Mouse (Mus musculus) ZHBTc4 (cell line): Measurements from ENCODE around the gene Cyb5r2.

Experiments
- DNase-seq: peaks from one replicate; pipeline ENCODE4 v3.0.0-alpha.2; 2011; ENCODE audit warnings: low read depth, low spot score

Gene Cyb5r2

GRCm38 (mm10) chr7:107722536-107722935, 35.3 kb downstream of the Cyb5r2 start:
- no peak for DNase-seq

- DNase-seq, result no peak
Observed at GRCm38 (mm10) chr7:107720771-107721170, 37.1 kb downstream of the Cyb5r2 start.

- no peak for DNase-seq
Observed at GRCm38 (mm10) chr7:107714067-107714466, 43.8 kb downstream of the Cyb5r2 start.

DNA sequence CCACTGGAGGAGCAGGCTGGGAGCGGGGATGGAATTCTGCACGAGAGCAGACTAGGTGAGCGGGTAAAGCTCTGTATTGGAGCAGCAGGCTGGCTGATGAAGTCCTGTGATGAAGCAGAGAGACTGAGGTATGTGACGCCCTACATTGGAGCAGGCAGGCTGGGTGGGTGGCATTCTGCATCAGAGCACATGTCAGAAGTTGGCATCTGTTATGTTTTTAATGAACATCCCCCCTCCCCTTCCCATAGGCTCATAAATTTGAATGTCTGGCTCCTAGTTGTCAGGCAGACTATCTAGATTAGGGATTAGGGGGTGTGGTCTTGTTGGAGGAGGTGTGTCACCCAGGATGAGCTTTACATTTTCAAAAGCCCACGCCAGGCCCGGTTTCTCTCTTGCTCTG, 45.1 kb downstream of the Cyb5r2 start:
- no peak for DNase-seq

DNA sequence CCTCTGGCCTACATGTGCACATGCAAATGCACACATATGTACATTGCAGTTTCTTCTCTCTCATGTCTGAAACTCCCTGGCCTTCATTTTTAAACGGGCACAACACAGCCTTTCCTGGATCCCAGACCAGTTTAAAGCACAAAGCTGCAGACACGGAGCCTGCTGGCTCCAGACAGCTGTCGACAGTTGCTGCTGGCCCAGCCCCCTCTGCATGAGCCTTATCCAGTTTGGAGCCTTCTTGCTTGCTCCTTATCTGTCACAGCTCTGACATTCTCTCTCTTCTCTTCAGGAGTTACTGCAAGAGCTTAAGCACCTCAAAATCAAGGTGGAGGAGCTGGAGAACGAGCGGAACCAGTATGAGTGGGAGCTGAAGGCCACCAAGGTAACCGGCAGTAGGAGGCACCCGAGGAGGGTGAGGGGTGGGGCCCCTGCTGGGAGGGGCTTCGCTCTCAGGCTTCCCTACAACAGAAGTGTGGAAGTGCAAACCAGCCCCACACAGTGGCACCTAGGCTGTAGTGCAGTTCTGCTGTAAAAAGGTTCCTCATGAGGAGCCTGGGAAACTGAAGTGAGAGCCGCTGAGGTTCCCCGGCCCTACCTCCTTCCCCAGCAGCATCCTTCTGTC, 49.2 kb downstream of the Cyb5r2 start:
- peak; percentile 92 for DNase-seq

- DNase-seq, result no peak
Observed at GRCm38 (mm10) chr7:107707650-107708049, 50.2 kb downstream of the Cyb5r2 start.

GRCm38 (mm10) chr7:107705941-107706340, 51.9 kb downstream of the Cyb5r2 start:
- DNase-seq, result no peak

DNA sequence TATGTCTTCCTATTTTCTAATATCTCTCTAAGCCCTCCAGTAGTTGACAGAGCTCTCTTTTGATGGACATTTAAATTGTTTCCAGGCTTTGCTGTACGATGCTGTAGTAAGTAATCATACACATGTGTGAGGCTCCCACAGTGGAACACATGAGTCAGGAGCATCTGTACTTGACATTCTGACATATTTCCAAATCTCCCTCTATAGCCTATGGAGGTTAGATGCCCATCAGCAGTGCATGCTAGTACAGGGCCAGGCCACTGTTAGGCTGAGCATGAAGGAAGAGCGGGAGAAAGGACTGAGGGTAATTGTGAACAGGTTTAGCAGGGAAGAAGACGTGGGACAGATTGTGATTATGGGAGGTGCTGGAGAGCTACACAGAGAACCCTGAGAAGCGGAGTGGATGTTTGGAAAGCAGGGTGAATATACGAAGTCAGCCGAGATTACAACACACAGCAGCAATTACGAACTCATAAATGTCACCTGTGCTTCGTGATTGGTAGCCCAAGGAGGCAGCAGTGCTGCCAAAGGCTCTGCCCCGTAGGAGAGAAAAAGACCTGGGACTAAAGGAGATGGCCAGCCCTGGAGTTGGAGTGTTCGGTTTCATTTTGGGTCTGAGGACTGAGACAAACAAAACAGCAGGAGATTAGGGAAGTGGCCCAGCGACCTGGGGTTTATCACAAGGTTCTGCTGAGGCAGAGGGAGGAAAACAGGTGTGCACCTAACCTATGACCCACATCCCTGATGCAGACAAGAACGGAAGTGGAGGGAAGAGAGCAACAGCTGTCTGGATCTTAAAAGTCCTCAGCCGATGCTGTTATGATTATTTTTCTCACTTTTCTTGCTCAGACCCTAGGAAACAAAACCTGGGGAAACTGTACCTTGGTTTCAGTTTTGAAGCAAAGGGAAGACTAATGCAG, 55.1 kb downstream of the Cyb5r2 start:
- DNase-seq, result no peak

DNA sequence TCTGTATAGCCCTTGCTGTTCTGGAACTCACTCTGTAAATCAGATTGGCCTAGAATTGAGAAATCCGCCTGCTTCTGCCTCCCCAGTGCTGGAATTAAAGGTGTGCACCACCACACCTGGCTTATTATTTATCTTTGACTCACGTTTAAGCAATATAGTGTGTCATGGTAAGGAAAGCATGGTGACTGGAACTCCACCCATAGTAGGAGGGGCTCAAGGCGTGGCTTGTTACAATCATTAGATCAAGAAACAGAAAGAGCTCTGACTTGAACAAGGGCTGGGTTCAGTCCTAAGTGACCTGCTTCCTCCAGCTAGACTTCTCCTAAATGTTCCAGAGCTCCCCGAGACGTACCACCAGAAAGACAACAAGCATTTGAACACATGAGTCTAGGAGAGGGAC, 57.2 kb downstream of the Cyb5r2 start:
- DNase-seq, result peak; percentile 19

- no peak for DNase-seq
Observed at GRCm38 (mm10) chr7:107699926-107700325, 57.9 kb downstream of the Cyb5r2 start.
